Mouse (Mus musculus) kidney, postnatal 10 days (tissue): ENCODE measurements around the gene Htra3.

ENCODE experiments used
- DNase-seq: peaks from one replicate; pipeline ENCODE4 v3.0.0; 2021; ENCODE audit warnings: mixed read lengths

Htra3 gene

GRCm38 (mm10) chr5:35693638-35694037 is 14.1 kb upstream of the Htra3 start:
- DNase-seq = no peak

- DNase-seq = no peak
Observed at GRCm38 (mm10) chr5:35691246-35691645, 11.7 kb upstream of the Htra3 start.

- DNase-seq = no peak
Observed at GRCm38 (mm10) chr5:35690485-35691165, 11.0 kb upstream of the Htra3 start.

- DNase-seq = no peak
Observed at GRCm38 (mm10) chr5:35689374-35689773, 9.8 kb upstream of the Htra3 start.

GRCm38 (mm10) chr5:35688851-35689250 is 9.3 kb upstream of the Htra3 start:
- DNase-seq = no peak

GRCm38 (mm10) chr5:35687098-35687497 is 7.5 kb upstream of the Htra3 start:
- no peak for DNase-seq

GRCm38 (mm10) chr5:35686336-35686735 is 6.8 kb upstream of the Htra3 start:
- DNase-seq = no peak

GRCm38 (mm10) chr5:35685079-35685478 is 5.5 kb upstream of the Htra3 start:
- no peak for DNase-seq

- peak; percentile 82 for DNase-seq
Observed at GRCm38 (mm10) chr5:35680958-35681357, 1.4 kb upstream of the Htra3 start.

- no peak for DNase-seq
Observed at GRCm38 (mm10) chr5:35676964-35677363, 2.6 kb downstream of the Htra3 start.

- DNase-seq = peak; percentile 90
Observed at GRCm38 (mm10) chr5:35674081-35674555, 5.5 kb downstream of the Htra3 start.

- DNase-seq = peak; percentile 91
Observed at GRCm38 (mm10) chr5:35673086-35673485, 6.5 kb downstream of the Htra3 start.

- DNase-seq = no peak
Observed at GRCm38 (mm10) chr5:35672581-35672980, 7.0 kb downstream of the Htra3 start.

GRCm38 (mm10) chr5:35671474-35671891 is 8.1 kb downstream of the Htra3 start:
- DNase-seq = peak; percentile 73

- DNase-seq = peak; percentile 68
Observed at GRCm38 (mm10) chr5:35670412-35670801, 9.2 kb downstream of the Htra3 start.

- DNase-seq = no peak
Observed at GRCm38 (mm10) chr5:35669747-35670411, 9.7 kb downstream of the Htra3 start.

- DNase-seq = no peak
Observed at GRCm38 (mm10) chr5:35666152-35666551, 13.4 kb downstream of the Htra3 start.

- no peak for DNase-seq
Observed at GRCm38 (mm10) chr5:35662021-35662545, 17.5 kb downstream of the Htra3 start.

- peak; percentile 57 for DNase-seq
Observed at GRCm38 (mm10) chr5:35661210-35661609, 18.4 kb downstream of the Htra3 start.

- DNase-seq = no peak
Observed at GRCm38 (mm10) chr5:35659503-35659902, 20.1 kb downstream of the Htra3 start.

GRCm38 (mm10) chr5:35655753-35656485 is 23.7 kb downstream of the Htra3 start:
- no peak for DNase-seq

GRCm38 (mm10) chr5:35653743-35654395 is 25.7 kb downstream of the Htra3 start:
- no peak for DNase-seq

GRCm38 (mm10) chr5:35652872-35653271 is 26.7 kb downstream of the Htra3 start:
- DNase-seq = no peak
